Mouse (Mus musculus): ENCODE measurements at regions not wholly inside any gene's neighbourhood (a gene's known extent, or its start where the extent isn't known, plus 50 kb on each side); places are given as distances from the start of the nearest gene placed in this dataset.
A peak's percentile ranks its signal among the peaks of the same experiment; 100 is the strongest.

DNA sequence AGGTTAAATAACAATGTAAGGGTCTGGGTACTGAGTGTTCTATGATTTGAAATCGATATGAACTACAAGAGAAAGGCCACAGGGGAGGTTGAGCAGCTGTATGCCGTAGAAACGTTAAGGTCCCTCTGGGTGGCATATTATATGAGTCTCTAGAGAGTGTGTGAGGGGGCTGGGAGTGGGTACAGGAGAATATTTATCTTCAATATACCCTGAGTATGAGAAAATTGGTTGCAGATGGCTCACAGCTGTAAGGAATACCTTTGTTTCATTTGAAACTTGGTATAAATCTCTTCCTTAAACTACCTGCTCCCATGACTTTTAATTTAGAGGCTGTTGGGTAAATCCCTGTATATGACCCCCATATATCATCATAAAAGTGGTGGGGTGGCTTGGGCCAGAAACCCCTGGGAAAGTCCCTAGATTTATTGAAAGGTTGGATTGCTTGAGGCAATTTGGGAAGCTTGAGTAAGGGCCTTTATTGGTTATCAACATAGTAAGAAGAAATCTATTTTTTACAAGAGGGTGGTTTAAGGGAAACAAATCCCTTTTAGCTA is 128.7 kb upstream of the Prkg2 start:
- DNase-seq, result no peak

DNA sequence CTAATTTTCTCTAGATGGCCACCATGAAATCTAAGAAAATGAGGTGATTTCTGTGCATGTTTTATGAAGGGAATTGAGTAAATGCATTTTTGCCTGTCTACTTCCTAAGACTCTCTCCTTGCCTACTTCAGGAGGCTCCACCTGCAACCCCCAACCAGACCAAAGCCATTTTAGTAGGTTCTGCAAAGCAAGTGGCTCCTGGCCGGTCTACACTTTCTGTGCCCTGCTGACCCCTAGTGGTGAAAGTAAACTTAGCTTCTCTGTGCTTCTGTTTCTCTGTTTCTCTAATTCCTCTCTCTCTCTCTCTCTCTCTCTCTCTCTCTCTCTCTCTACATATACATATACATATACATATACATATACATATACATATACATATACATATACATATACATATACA is 120.8 kb upstream of the Prkg2 start:
- peak; percentile 71 for DNase-seq

DNA sequence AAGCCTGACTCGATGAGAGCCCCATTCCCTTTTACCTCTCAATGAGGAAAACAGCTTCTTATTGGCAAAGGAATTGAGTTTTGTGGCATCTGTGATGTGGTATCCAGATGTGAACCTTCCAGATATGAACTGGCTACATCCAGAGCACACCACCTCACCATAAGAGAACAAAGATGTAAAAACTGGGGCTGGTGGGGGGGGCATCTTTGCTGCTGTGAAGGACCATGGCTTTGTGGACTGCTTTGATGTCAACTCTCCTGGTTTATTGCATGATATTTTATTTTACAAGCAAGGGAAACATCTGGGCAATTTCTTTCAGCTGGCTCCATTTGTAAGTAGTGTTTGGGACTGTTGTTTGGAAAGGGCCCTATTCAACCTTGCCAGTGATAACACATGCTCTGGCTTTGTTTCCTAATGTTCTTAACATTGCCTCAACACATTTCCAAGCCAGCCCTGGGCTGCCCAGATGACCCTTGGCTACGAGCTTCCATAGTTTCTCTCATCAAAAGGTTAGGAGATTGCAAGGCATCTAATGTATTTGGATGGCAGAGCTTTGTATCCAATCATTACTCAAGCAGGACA is 116.2 kb upstream of the Prkg2 start:
- peak; percentile 22 for DNase-seq

DNA sequence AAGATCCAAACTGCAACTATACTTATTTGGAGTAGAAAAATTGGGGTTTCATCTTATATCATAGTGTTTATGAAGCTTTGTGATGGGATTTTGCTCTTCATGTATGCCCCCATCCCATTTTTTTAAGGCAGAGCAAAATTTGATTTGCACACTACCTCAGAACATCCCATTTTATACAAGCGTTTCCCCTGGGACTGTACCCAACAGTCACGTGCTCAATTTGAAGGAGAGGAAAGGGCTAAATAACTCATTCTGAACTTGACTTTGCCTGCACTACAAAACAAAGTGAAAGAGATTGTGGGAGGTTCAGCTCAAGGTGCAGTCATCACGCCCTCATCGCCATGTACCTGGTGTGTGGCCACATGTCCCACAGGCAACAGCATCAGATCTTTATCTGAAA is 115.1 kb upstream of the Prkg2 start:
- no peak for DNase-seq

DNA sequence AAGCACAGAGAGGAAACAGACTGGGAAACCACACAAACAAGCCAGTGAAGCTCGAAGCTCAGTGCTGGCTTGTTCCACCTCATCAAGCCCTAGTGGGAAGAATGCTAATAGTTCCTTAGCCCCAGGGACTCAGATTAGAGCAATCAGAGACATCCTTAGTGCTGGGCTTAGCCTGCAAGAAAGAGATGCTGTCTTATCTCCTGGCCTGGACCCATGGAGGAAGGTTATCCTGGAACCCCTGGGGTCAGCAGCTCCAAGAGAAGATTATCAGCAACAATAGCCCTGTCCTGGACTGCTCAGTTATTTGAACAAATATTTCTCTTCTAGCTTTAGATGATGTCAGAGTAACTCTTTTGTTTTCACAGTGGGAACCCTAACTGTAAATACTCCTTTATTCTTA is 112.8 kb upstream of the Prkg2 start:
- DNase-seq, result no peak

DNA sequence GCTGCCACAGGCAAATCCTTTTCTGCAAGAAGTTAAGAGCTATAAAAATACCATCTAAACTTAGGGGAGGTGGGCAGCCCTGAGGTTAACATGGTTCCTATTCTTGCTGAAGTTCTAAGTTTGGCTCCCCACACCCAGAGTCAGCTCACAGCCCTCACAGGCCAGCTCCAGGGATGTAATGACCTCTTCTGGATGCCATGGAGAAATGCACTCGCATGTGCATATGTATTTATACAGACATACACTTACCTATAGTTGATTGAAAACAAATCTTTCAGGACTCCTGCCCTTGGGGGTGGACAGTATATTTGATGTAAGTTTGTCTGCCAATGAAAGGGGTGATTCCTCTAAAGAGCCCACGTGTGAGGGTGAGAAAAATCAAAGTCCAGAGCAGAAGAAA is 95.5 kb upstream of the Prkg2 start:
- no peak for DNase-seq

DNA sequence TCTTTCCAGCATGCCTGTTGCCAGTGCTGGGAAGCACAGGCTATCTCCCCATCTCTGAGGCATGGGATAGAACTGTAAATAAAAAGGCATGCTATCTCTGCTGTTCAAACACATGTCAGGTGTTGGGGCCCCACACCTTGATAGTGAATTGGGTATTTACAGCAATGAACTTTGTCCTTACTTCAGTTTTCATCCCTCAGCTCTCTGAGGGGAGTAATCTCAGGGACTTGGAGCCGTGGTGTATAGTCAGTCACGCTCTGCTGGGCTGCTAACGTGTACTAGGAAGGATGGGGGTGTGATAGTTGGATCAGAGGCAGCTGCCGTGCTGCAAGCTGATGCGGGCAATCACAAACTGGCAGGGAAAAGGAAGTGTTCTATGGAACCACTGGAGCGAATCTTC is 91.5 kb upstream of the Prkg2 start:
- no peak for DNase-seq

DNA sequence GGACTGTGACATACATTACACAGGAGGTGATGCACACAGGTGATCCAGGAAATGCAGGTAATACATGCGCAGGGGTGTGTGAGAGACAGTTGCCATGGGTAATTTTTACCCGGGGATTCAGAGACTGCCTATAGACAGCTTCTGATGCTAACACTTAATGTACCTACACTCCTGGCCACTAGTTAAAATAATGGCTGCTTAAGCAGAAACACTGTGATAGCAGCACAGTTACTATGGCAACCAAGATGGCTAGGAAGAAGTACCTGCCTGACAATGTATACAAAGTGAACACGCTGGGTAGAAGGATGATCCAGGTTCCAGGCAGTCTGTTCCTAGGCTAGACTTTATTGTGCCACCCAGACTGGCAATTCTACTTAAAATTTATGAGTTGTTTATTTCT is 88.3 kb upstream of the Prkg2 start:
- no peak for DNase-seq

DNA sequence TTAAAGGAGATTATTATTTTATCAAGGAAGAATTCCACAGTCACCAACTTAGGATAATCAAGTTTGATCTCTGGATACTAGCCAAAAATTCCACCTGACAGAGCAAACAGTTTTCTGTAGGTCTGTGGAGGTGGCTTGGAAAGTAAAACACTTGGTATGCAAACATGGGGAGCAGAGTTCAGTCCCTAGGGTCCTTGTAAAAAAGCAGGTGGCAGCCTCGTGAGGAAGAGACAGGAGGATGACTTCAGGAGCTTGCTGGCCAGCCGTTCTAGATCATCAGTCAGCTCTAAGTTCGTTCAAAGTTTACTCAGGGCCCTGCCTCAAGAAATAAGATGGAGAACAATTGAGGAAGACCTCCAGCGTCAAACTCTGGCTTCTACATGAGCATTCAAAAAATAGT is 74.6 kb upstream of the Prkg2 start:
- no peak for DNase-seq

DNA sequence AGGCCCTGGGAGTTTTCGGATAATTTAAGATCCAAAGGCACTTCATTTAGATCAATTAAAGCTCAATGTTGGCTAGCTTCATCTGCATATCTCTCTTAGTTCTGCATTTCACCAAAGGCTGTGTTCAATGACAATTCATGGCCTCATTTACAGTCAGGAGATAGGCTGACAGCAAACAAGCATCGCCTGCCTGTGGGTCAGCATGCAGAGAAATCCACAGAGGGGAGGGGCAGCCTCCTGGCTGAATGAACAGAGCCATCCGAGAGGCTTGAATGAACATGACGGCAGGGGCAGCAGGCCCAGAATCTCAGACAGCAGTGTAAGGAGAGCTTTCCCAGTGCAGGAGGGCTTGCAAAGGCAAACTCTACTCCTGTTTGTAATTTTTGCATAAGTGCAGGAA is 74.1 kb upstream of the Prkg2 start:
- no peak for DNase-seq

DNA sequence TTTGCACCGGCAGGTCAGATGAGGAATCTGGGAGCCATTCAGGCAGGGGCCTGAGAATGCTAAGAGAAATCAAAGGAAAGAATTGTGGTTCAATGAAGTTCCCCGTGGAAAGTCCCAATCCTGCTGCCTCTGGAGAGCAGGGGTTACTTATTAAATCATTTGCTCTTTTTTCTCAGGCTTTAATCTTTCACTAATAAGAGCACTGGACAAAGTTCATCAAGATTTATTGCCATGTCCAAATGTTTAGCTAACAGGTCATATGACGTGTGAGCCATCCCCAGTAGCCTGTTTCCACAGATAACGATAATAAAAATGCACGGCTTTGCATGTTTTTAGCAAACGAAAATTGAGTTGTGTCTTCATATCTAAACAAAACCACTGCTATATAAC is 62.6 kb upstream of the Prkg2 start:
- DNase-seq, result no peak

DNA sequence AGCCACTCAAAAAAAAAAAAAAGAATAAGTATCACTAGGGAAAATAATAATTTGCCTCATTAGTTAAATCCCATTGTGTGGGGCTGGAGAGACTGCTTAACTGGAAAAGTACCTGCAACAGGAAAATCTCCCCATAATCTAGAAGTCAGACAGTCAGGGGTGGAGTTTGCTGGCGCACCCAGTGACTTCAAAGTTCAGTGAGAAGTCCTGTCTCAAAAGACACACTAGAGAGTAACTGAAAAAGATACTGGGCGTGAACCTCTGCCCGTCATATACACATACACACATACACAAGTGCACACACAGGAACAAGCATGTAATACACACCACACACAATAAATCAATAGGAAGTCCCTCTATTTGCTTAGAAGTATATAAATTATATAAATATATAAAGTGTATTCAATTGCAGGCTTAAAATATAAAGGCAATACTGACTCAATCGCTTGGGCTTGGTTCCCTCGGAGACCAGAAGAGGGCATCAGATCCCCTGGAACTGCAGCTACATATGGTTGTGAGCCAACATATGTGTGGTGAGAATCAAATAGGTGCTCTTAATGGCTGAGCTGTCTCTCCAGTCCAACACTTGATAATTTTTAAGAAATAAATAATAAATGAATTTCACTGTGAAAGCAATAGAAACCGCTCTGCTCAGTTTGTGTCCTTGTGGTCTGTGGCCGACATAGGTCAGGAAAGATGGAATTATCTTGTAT is 62.0 kb upstream of the Prkg2 start:
- DNase-seq, result no peak

Data from lung, postnatal 10 days (tissue).